Mouse (Mus musculus) midbrain, embryonic 10.5 days (tissue): ENCODE measurements around the gene Ttc28. TPM values are rescaled to one million over a fixed set of nuclear protein-coding genes. Genes with fewer than 3 reads are reported as not detected.

Experiments
- DNase-seq: peaks from one replicate; pipeline ENCODE4 v3.0.0-alpha.2; 2017; ENCODE audit warnings: low spot score
- H3K27ac ChIP-seq: fragments of 300-500 bp; sonication (generic); replicated peaks from 2 replicates; pipeline ENCODE4 v1.5.1; 2016; ENCODE audit warnings: mild to moderate bottlenecking
- H3K27me3 ChIP-seq: fragments of 300-500 bp; sonication (generic); 2 replicates; pipeline ENCODE4 v1.6.1; 2016; ENCODE audit warnings: low read depth, mild to moderate bottlenecking; ENCODE audit not compliant: poor library complexity, severe bottlenecking
- H3K36me3 ChIP-seq: fragments of 300-500 bp; sonication (generic); 2 replicates; pipeline ENCODE4 v1.6.1; 2016; ENCODE audit warnings: mild to moderate bottlenecking, moderate library complexity
- H3K4me1 ChIP-seq: fragments of 300-500 bp; sonication (generic); 2 replicates; pipeline ENCODE4 v1.6.1; 2016
- H3K4me3 ChIP-seq: fragments of 300-500 bp; sonication (generic); 2 replicates; pipeline ENCODE4 v1.5.1; 2016; ENCODE audit warnings: mild to moderate bottlenecking, moderate library complexity
- H3K9me3 ChIP-seq: fragments of 300-500 bp; sonication (generic); replicated peaks from 2 replicates; pipeline ENCODE4 v1.6.1; 2016; ENCODE audit warnings: mild to moderate bottlenecking
- WGBS: fragments of 180-500 bp; shearing (Covaris S2); methylation state at CpG from one replicate; pipeline ENCODE4 v1.1.7; 2016; 5-methylcytosine and 5-hydroxymethylcytosine counted together
- polyA plus RNA-seq: library from polyadenylated mRNA; unstranded; fragments of >200 nt; fragmentation: Nextera tagmentation; extraction: Ambion mirVana; gene quantifications from 2 replicates; pipeline ENCODE4 v1.2.1, GENCODE M21; 2016

Gene Ttc28
- polyA plus RNA-seq, 1 experiment from 2014 or later, result 9.4 TPM

GRCm38 (mm10) chr5:111220679-111221380 is 341.2 kb downstream of the Ttc28 start:
- Histone ChIP-seq H3K36me3 (peaks cover 32% of the 10 kb centered on the region), H3K9me3 (no peaks in the 10 kb centered on the region), H3K27ac (peak overlapping the region; percentile 86), H3K4me1 (peaks cover 85% of the 10 kb centered on the region), H3K27me3 (peaks cover 72% of the 10 kb centered on the region), H3K4me3 (peak overlapping the region; percentile 20)
- 19% methylated on average over 16 of the region's 16 CpGs for WGBS
- peak; percentile 85 for DNase-seq

GRCm38 (mm10) chr5:111222820-111223219 is 343.2 kb downstream of the Ttc28 start:
- Histone ChIP-seq H3K4me3 (no peak overlapping the region), H3K9me3 (no peaks in the 10 kb centered on the region), H3K4me1 (peaks cover 86% of the 10 kb centered on the region), H3K27ac (peak overlapping the region; percentile 46; the same call in 1 of the 2 replicates), H3K27me3 (peaks cover 55% of the 10 kb centered on the region), H3K36me3 (peaks cover 33% of the 10 kb centered on the region)
- DNase-seq, result peak; percentile 46
- WGBS, result 44% methylated on average over 11 of the region's 11 CpGs

- Histone ChIP-seq H3K4me1 (peaks cover 86% of the 10 kb centered on the region), H3K4me3 (no peak overlapping the region), H3K27ac (peak overlapping the region; percentile 67), H3K27me3 (peaks cover 49% of the 10 kb centered on the region), H3K9me3 (no peaks in the 10 kb centered on the region), H3K36me3 (peaks cover 33% of the 10 kb centered on the region)
- WGBS, result 91% methylated on average over 11 of the region's 11 CpGs
- DNase-seq, result no peak
Measured at GRCm38 (mm10) chr5:111225306-111225705, 345.7 kb downstream of the Ttc28 start.

- Histone ChIP-seq H3K9me3 (no peaks in the 10 kb centered on the region), H3K36me3 (peaks cover 37% of the 10 kb centered on the region), H3K27me3 (peaks cover 53% of the 10 kb centered on the region), H3K4me1 (peaks cover 85% of the 10 kb centered on the region), H3K27ac (peak overlapping the region; percentile 83), H3K4me3 (no peak overlapping the region)
- no peak for DNase-seq
- WGBS, result 95% methylated on average over 10 of the region's 10 CpGs
Measured at GRCm38 (mm10) chr5:111226486-111226885, 346.9 kb downstream of the Ttc28 start.

- DNase-seq, result no peak
- Histone ChIP-seq H3K36me3 (peaks cover 43% of the 10 kb centered on the region), H3K9me3 (no peaks in the 10 kb centered on the region), H3K27me3 (peaks cover 45% of the 10 kb centered on the region), H3K27ac (peak overlapping the region; percentile 83), H3K4me3 (no peak overlapping the region), H3K4me1 (peaks cover 85% of the 10 kb centered on the region)
- WGBS, result 60% methylated on average over 5 of the region's 5 CpGs
Measured at GRCm38 (mm10) chr5:111227850-111228249, 348.2 kb downstream of the Ttc28 start.

GRCm38 (mm10) chr5:111228302-111229040 is 348.9 kb downstream of the Ttc28 start:
- Histone ChIP-seq H3K27ac (peak overlapping the region; percentile 83), H3K4me3 (0 out of 2 replicates have a peak overlapping the region, but pooled peaks have one; percentile 14), H3K36me3 (peaks cover 43% of the 10 kb centered on the region), H3K4me1 (peaks cover 86% of the 10 kb centered on the region), H3K9me3 (no peaks in the 10 kb centered on the region), H3K27me3 (peaks cover 41% of the 10 kb centered on the region)
- DNase-seq, result peak; percentile 55
- WGBS, result 47% methylated on average over 14 of the region's 14 CpGs

GRCm38 (mm10) chr5:111229041-111229394 is 349.4 kb downstream of the Ttc28 start:
- Histone ChIP-seq H3K27ac (peak overlapping the region; percentile 83), H3K27me3 (peaks cover 36% of the 10 kb centered on the region), H3K4me3 (0 out of 2 replicates have a peak overlapping the region, but pooled peaks have one; percentile 14), H3K36me3 (peaks cover 38% of the 10 kb centered on the region), H3K9me3 (no peaks in the 10 kb centered on the region), H3K4me1 (peaks cover 86% of the 10 kb centered on the region)
- no peak for DNase-seq
- WGBS, result 74% methylated on average over 12 of the region's 12 CpGs

GRCm38 (mm10) chr5:111229671-111230070 is 350.1 kb downstream of the Ttc28 start:
- peaks cover 30% of the 10 kb centered on the region for H3K27me3 ChIP-seq
- peaks cover 91% of the 10 kb centered on the region for H3K4me1 ChIP-seq
- no peak for DNase-seq
- peaks cover 31% of the 10 kb centered on the region for H3K36me3 ChIP-seq
- H3K27ac ChIP-seq, result peak overlapping the region; percentile 83
- no peaks in the 10 kb centered on the region for H3K9me3 ChIP-seq
- WGBS, result 50% methylated on average over 3 of the region's 3 CpGs
- no peak overlapping the region for H3K4me3 ChIP-seq

GRCm38 (mm10) chr5:111231044-111231443 is 351.4 kb downstream of the Ttc28 start:
- Histone ChIP-seq H3K27me3 (peaks cover 18% of the 10 kb centered on the region), H3K9me3 (no peaks in the 10 kb centered on the region), H3K36me3 (peaks cover 26% of the 10 kb centered on the region), H3K4me3 (no peak overlapping the region), H3K27ac (peak overlapping the region; percentile 9; the same call in 1 of the 2 replicates), H3K4me1 (peaks cover 82% of the 10 kb centered on the region)
- no peak for DNase-seq
- 83% methylated on average over 13 of the region's 13 CpGs for WGBS

- 68% methylated on average over 1 of the region's 1 CpGs for WGBS
- Histone ChIP-seq H3K9me3 (no peaks in the 10 kb centered on the region), H3K27ac (peak overlapping the region; percentile 61), H3K27me3 (peaks cover 18% of the 10 kb centered on the region), H3K4me1 (peaks cover 75% of the 10 kb centered on the region), H3K4me3 (no peak overlapping the region), H3K36me3 (peaks cover 29% of the 10 kb centered on the region)
- DNase-seq, result no peak
Measured at GRCm38 (mm10) chr5:111231769-111232168, 352.2 kb downstream of the Ttc28 start.

GRCm38 (mm10) chr5:111233022-111233709 is 353.6 kb downstream of the Ttc28 start:
- Histone ChIP-seq H3K4me1 (peaks cover 61% of the 10 kb centered on the region), H3K36me3 (peaks cover 42% of the 10 kb centered on the region), H3K27me3 (peaks cover 18% of the 10 kb centered on the region), H3K9me3 (no peaks in the 10 kb centered on the region), H3K4me3 (no peak overlapping the region), H3K27ac (peak overlapping the region; percentile 29; the same call in 1 of the 2 replicates)
- no peak for DNase-seq
- 73% methylated on average over 24 of the region's 24 CpGs for WGBS

- H3K36me3 ChIP-seq, result peaks cover 59% of the 10 kb centered on the region
- WGBS, result 93% methylated on average over 12 of the region's 12 CpGs
- DNase-seq, result no peak
- H3K4me3 ChIP-seq, result no peak overlapping the region
- no peaks in the 10 kb centered on the region for H3K9me3 ChIP-seq
- H3K4me1 ChIP-seq, result peaks cover 48% of the 10 kb centered on the region
- H3K27ac ChIP-seq, result no peak overlapping the region
- H3K27me3 ChIP-seq, result peaks cover 8% of the 10 kb centered on the region; the same call in 1 of the 2 replicates
Measured at GRCm38 (mm10) chr5:111235131-111235530, 355.5 kb downstream of the Ttc28 start.
